Mouse (Mus musculus): Measurements from ENCODE around the gene 5730522E02Rik. TPM values are rescaled to one million over a fixed set of nuclear protein-coding genes. Genes with fewer than 3 reads are reported as not detected.

Gene 5730522E02Rik
- polyA plus RNA-seq, 1 experiment from 2014 or later, result 1.1 TPM

GRCm38 (mm10) chr11:25710559-25710958 is 500.0 kb downstream of the 5730522E02Rik start:
- Histone ChIP-seq H3K9me3 (replicated peaks) (no peaks in the 10 kb centered on the region), H3K27me3 (replicated peaks) (no peaks in the 10 kb centered on the region), H3K36me3 (no peaks in the 10 kb centered on the region), H3K4me2 (no peak overlapping the region), H3K4me3 (no peak overlapping the region), H3K4me1 (replicated peaks) (no peaks in the 10 kb centered on the region), H3K9ac (no peak overlapping the region), H3K27ac (ENCODE audit: poor library complexity, severe bottlenecking) (no peak overlapping the region)
- 46% methylated on average over 2 of the region's 2 CpGs for WGBS
- no peak for ATAC-seq (ENCODE audit: insufficient number of reproducible peaks, low FRiP score)

DNA sequence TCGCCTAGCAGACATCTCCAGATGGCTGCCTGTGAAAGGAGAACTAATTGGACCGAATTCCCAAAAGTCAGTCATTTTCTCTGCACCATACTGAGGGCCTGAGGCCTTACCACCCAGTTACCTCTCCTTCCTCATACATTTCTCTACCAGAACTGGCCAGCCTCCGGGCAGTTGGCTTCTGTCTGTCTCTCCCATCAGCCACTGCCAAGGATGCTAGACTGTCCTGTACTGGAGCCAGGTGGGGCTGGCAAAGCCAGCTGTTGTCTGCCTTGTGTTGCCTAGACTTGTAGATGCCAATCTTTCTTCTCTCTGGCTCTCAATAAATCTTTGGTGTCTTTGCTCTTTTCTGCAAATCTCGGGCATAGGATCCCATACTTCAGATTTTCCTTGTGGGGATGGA is 500.7 kb downstream of the 5730522E02Rik start:
- WGBS, result 69% methylated on average over 4 of the region's 4 CpGs
- H3K9ac ChIP-seq, result no peak overlapping the region
- H3K36me3 ChIP-seq, result no peaks in the 10 kb centered on the region

GRCm38 (mm10) chr11:25704332-25705168 is 506.0 kb downstream of the 5730522E02Rik start:
- no peak for ATAC-seq (ENCODE audit: insufficient number of reproducible peaks, low FRiP score)
- no peak overlapping the region for H3K4me2 ChIP-seq
- WGBS, result 74% methylated on average over 11 of the region's 11 CpGs
- H3K4me3 ChIP-seq, result no peak overlapping the region
- no peak overlapping the region for H3K27ac ChIP-seq (ENCODE audit: poor library complexity, severe bottlenecking)
- H3K4me1 ChIP-seq (replicated peaks), result no peaks in the 10 kb centered on the region
- H3K36me3 ChIP-seq, result no peaks in the 10 kb centered on the region
- H3K27me3 ChIP-seq (replicated peaks), result no peaks in the 10 kb centered on the region
- no peaks in the 10 kb centered on the region for H3K9me3 ChIP-seq (replicated peaks)
- no peak overlapping the region for H3K9ac ChIP-seq

More for the DNA sequence above, 500.7 kb downstream of the 5730522E02Rik start:
- Histone ChIP-seq H3K27me3 (replicated peaks) (no peaks in the 10 kb centered on the region), H3K9me3 (replicated peaks) (no peaks in the 10 kb centered on the region), H3K27ac (ENCODE audit: poor library complexity, severe bottlenecking) (no peak overlapping the region), H3K4me1 (replicated peaks) (no peaks in the 10 kb centered on the region), H3K4me2 (no peak overlapping the region), H3K4me3 (no peak overlapping the region)
- ATAC-seq (ENCODE audit: insufficient number of reproducible peaks, low FRiP score), result no peak

GRCm38 (mm10) chr11:25702791-25703190 is 507.8 kb downstream of the 5730522E02Rik start:
- H3K9me3 ChIP-seq (replicated peaks), result no peaks in the 10 kb centered on the region
- ATAC-seq (ENCODE audit: insufficient number of reproducible peaks, low FRiP score), result no peak
- no peaks in the 10 kb centered on the region for H3K4me1 ChIP-seq (replicated peaks)
- no peak overlapping the region for H3K9ac ChIP-seq
- no peak overlapping the region for H3K4me2 ChIP-seq
- H3K27ac ChIP-seq (ENCODE audit: poor library complexity, severe bottlenecking), result no peak overlapping the region
- H3K4me3 ChIP-seq, result no peak overlapping the region
- WGBS, result 81% methylated on average over 3 of the region's 3 CpGs
- no peaks in the 10 kb centered on the region for H3K36me3 ChIP-seq
- no peaks in the 10 kb centered on the region for H3K27me3 ChIP-seq (replicated peaks)

DNA sequence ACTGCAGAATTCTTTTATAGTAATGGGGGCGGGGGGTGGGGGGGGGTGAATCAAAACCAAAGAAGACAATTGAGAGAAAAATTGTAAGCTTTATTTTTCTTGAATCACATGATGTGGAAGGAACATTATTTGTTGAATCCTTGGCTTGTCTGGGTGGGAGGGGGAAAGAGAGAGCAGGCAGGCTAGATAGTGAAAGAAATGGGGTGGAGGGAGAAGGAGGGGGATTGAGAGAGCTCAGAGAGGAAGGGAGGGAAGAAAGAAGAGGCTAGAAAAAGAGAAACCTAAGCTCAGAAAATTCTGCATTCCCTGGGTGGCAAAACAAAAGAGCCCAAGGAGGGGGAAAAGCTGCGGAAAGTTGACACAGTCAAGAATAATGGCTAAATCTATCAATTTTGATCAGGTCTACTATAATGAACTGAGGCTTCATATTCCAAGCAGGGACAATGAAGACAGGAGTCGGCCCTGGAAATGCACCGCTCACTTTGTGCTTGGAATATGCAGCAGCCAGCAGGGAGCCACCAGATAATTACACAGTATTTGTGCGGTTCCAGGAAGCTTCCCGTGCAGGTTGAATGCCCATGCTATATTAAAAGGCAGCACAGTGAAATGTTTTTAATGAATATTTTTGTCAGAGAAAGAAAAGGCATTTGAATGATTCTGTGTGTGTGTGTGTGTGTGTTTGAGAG is 512.9 kb downstream of the 5730522E02Rik start:
- H3K9ac ChIP-seq, result no peak overlapping the region
- no peaks in the 10 kb centered on the region for H3K9me3 ChIP-seq (replicated peaks)
- H3K27me3 ChIP-seq (replicated peaks), result no peaks in the 10 kb centered on the region
- 63% methylated on average over 6 of the region's 6 CpGs for WGBS
- H3K36me3 ChIP-seq, result no peaks in the 10 kb centered on the region
- H3K4me2 ChIP-seq, result no peak overlapping the region
- no peak for ATAC-seq (ENCODE audit: insufficient number of reproducible peaks, low FRiP score)
- H3K4me1 ChIP-seq (replicated peaks), result no peaks in the 10 kb centered on the region; the same call in 1 of the 2 replicates
- no peak overlapping the region for H3K4me3 ChIP-seq
- H3K27ac ChIP-seq (ENCODE audit: poor library complexity, severe bottlenecking), result no peak overlapping the region

DNA sequence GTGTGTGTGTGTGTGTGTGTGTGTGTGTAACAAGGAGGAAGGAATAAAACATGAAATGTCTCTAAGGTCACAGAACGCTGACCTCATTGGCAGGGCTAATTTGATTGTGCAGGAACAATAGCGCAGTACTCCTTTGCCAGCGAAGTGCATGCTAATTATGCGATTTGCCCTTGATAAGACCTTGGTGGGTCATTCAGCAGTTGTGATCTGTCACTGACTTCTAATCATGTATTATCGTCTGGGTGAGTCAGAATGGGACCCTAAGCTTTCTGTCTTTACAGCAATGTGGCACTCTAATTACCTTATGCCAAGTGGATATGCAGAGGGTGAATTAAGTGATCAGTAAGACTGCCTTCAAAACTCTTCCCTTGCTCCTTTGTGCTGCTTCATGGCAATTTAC is 514.4 kb downstream of the 5730522E02Rik start:
- no peak overlapping the region for H3K27ac ChIP-seq (ENCODE audit: poor library complexity, severe bottlenecking)
- no peaks in the 10 kb centered on the region; the same call in 1 of the 2 replicates for H3K4me1 ChIP-seq (replicated peaks)
- no peak overlapping the region for H3K4me3 ChIP-seq
- no peaks in the 10 kb centered on the region for H3K36me3 ChIP-seq
- no peak for ATAC-seq (ENCODE audit: insufficient number of reproducible peaks, low FRiP score)
- H3K9me3 ChIP-seq (replicated peaks), result no peaks in the 10 kb centered on the region
- no peak overlapping the region for H3K4me2 ChIP-seq
- WGBS, result 66% methylated on average over 5 of the region's 5 CpGs
- no peak overlapping the region for H3K9ac ChIP-seq
- no peaks in the 10 kb centered on the region for H3K27me3 ChIP-seq (replicated peaks)

- Histone ChIP-seq H3K27ac (ENCODE audit: poor library complexity, severe bottlenecking) (no peak overlapping the region), H3K27me3 (replicated peaks) (no peaks in the 10 kb centered on the region), H3K36me3 (no peaks in the 10 kb centered on the region), H3K4me3 (no peak overlapping the region), H3K4me2 (no peak overlapping the region), H3K9ac (no peak overlapping the region), H3K4me1 (replicated peaks) (no peaks in the 10 kb centered on the region), H3K9me3 (replicated peaks) (no peaks in the 10 kb centered on the region)
- 76% methylated on average over 4 of the region's 4 CpGs for WGBS
- no peak for ATAC-seq (ENCODE audit: insufficient number of reproducible peaks, low FRiP score)
These were observed 525.8 kb downstream of the 5730522E02Rik start for GRCm38 (mm10) chr11:25684731-25685130.

- no peak overlapping the region for H3K4me3 ChIP-seq
- H3K36me3 ChIP-seq, result no peaks in the 10 kb centered on the region
- WGBS, result 73% methylated on average over 1 of the region's 1 CpGs
- H3K9ac ChIP-seq, result no peak overlapping the region
- H3K27ac ChIP-seq (ENCODE audit: poor library complexity, severe bottlenecking), result no peak overlapping the region
- no peaks in the 10 kb centered on the region for H3K9me3 ChIP-seq (replicated peaks)
- H3K27me3 ChIP-seq (replicated peaks), result no peaks in the 10 kb centered on the region
- ATAC-seq (ENCODE audit: insufficient number of reproducible peaks, low FRiP score), result no peak
- H3K4me1 ChIP-seq (replicated peaks), result no peaks in the 10 kb centered on the region
- H3K4me2 ChIP-seq, result no peak overlapping the region
These were observed 530.7 kb downstream of the 5730522E02Rik start for GRCm38 (mm10) chr11:25679856-25680255.

DNA sequence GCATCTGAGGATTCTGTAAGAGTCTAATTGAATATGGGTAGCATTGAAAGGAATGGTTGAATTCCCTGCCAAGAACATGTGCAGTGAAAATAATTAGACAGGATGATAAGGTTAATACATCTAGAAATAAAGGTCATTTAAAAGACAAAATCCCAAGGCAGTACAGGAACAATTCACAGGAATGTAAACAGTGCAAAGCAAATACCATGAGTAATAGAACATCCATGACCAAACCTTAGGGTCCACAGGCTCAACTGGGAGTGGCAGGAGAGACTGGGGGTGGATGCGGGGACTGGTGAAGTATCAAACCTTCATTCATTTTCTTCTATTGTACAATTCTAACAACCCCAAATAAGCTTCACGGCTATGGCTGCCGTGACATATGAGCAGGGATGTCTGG is 536.4 kb downstream of the 5730522E02Rik start:
- no peak overlapping the region for H3K4me2 ChIP-seq
- H3K27ac ChIP-seq (ENCODE audit: poor library complexity, severe bottlenecking), result no peak overlapping the region
- H3K36me3 ChIP-seq, result no peaks in the 10 kb centered on the region
- 90% methylated on average over 3 of the region's 3 CpGs for WGBS
- H3K9ac ChIP-seq, result no peak overlapping the region
- H3K27me3 ChIP-seq (replicated peaks), result no peaks in the 10 kb centered on the region
- no peak overlapping the region for H3K4me3 ChIP-seq
- H3K9me3 ChIP-seq (replicated peaks), result no peaks in the 10 kb centered on the region
- no peak for ATAC-seq (ENCODE audit: insufficient number of reproducible peaks, low FRiP score)
- no peaks in the 10 kb centered on the region for H3K4me1 ChIP-seq (replicated peaks)

DNA sequence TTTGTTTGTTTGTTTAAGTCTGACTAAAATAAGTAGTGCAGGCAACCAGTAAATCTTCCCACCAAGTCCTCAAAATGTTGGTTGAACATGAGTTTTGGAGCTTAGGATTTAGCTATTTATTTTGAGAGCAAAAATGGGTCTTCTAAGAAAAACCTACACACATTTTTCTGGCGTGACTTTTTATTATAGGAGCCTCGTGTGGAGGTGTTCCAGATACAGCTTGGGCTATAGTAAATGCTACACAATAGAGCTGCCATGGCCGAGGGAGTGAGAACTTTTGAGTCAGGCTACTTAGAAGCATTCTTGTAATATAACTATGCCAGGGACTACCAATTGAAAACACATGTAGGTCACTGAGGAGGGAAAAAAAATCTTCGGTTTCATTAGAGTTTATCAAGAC is 540.5 kb downstream of the 5730522E02Rik start:
- H3K4me1 ChIP-seq (replicated peaks), result no peaks in the 10 kb centered on the region
- H3K9ac ChIP-seq, result no peak overlapping the region
- WGBS, result 67% methylated on average over 4 of the region's 4 CpGs

DNA sequence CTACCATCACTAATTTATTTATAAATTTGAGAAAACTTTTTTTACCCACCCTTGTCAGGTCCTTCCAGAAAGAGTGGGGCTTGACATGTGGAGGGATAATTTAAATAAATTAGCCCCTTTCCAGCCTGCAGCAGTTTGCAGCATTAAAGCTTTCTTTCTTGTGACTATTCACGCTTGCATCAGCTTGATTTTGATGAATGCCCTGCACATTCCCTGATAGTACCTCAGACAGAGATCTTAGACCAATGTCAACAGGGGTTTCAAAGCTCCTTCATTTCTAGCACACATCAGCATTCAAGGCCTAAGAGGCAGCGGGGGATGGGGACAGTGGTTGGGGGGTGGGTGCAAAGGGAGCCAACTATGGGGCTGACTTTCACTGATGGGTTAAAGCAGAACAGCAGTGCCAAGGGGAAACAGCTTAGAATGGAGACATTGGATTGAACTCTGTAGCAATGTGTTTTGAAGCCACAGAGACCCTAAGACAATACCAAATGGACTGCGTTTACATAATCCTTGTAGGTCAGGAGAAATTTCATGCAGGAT is 545.9 kb downstream of the 5730522E02Rik start:
- no peak for ATAC-seq (ENCODE audit: insufficient number of reproducible peaks, low FRiP score)
- H3K4me3 ChIP-seq, result no peak overlapping the region
- H3K27ac ChIP-seq (ENCODE audit: poor library complexity, severe bottlenecking), result no peak overlapping the region
- H3K36me3 ChIP-seq, result no peaks in the 10 kb centered on the region
- no peaks in the 10 kb centered on the region for H3K9me3 ChIP-seq (replicated peaks)
- H3K4me2 ChIP-seq, result no peak overlapping the region
- WGBS, result 68% methylated on average over 3 of the region's 3 CpGs
- H3K9ac ChIP-seq, result no peak overlapping the region
- H3K27me3 ChIP-seq (replicated peaks), result no peaks in the 10 kb centered on the region
- H3K4me1 ChIP-seq (replicated peaks), result no peaks in the 10 kb centered on the region

More for the DNA sequence above, 540.5 kb downstream of the 5730522E02Rik start:
- ATAC-seq (ENCODE audit: insufficient number of reproducible peaks, low FRiP score), result no peak
- Histone ChIP-seq H3K27me3 (replicated peaks) (no peaks in the 10 kb centered on the region), H3K9me3 (replicated peaks) (no peaks in the 10 kb centered on the region), H3K36me3 (no peaks in the 10 kb centered on the region), H3K4me2 (no peak overlapping the region), H3K4me3 (no peak overlapping the region), H3K27ac (ENCODE audit: poor library complexity, severe bottlenecking) (no peak overlapping the region)

All from heart, embryonic 12.5 days (tissue).